Mouse (Mus musculus) heart, embryonic 15.5 days (tissue): Measurements from ENCODE around the gene Tut1. TPM values are rescaled to one million over a fixed set of nuclear protein-coding genes. Genes with fewer than 3 reads are reported as not detected.

Experiments
- ATAC-seq: fragments of 200-750 bp; cut with Nextera tagmentation; replicated peaks from 2 replicates; pipeline ENCODE4 v1.8.0; 2017; ENCODE audit warnings: low read depth, moderate TSS enrichment; ENCODE audit not compliant: insufficient number of reproducible peaks, insufficient read depth, low FRiP score
- H3K27ac ChIP-seq: fragments of 300-500 bp; sonication (generic); 2 replicates; pipeline ENCODE4 v1.5.1; 2015; ENCODE audit warnings: mild to moderate bottlenecking, inconsistent platforms
- H3K27me3 ChIP-seq: fragments of 300-500 bp; sonication (generic); 2 replicates; pipeline ENCODE4 v1.6.1; 2015; ENCODE audit warnings: inconsistent platforms
- H3K36me3 ChIP-seq: fragments of 300-500 bp; sonication (generic); 2 replicates; pipeline ENCODE4 v1.6.1; 2015; ENCODE audit warnings: mild to moderate bottlenecking, inconsistent platforms
- H3K4me1 ChIP-seq: fragments of 300-500 bp; sonication (generic); replicated peaks from 2 replicates; pipeline ENCODE4 v1.6.1; 2015; ENCODE audit warnings: inconsistent platforms
- H3K4me2 ChIP-seq: fragments of 300-500 bp; sonication (generic); 2 replicates; pipeline ENCODE4 v1.6.1; 2015; ENCODE audit warnings: inconsistent platforms, mild to moderate bottlenecking, moderate library complexity
- H3K4me3 ChIP-seq: fragments of 300-500 bp; sonication (generic); 2 replicates; pipeline ENCODE4 v1.5.1; 2015; ENCODE audit warnings: mild to moderate bottlenecking, inconsistent platforms
- H3K9ac ChIP-seq: fragments of 300-500 bp; sonication (generic); 2 replicates; pipeline ENCODE4 v1.6.1; 2015; ENCODE audit warnings: mild to moderate bottlenecking, inconsistent platforms
- H3K9me3 ChIP-seq: fragments of 300-500 bp; sonication (generic); replicated peaks from 2 replicates; pipeline ENCODE4 v1.6.1; 2016; ENCODE audit warnings: inconsistent platforms
- WGBS: fragments of 180-500 bp; shearing (Covaris S2); methylation state at CpG from one replicate; pipeline ENCODE4 v1.1.7; 2015; ENCODE audit warnings: mixed read lengths; 5-methylcytosine and 5-hydroxymethylcytosine counted together
- polyA plus RNA-seq: library from polyadenylated mRNA; unstranded; fragments of >200 nt; fragmentation: Nextera tagmentation; extraction: Ambion mirVana; gene quantifications from 2 replicates; pipeline ENCODE4 v1.2.1, GENCODE M21; 2015

Tut1 gene
- polyA plus RNA-seq, 1 experiment from 2014 or later: 13.7 TPM

DNA sequence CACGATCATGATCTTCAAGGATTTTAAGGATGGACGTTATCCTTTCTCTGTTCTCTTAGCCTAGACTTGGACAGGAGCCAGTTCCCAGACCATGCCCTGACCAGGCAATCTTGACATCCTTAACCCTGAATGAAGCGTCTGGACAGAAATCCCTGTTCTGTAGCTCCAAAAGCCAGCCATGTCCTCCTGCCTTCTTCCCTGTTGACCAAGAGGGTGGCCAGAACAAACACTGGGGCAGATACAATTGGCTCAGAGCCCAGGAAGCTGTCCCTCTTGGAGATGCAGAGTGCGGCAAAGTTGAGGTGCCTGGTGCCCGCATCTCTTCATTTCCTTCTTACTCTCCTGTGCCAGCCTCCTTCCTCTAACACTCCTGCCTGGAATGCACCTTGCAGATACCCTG, 32.2 kb downstream of the Tut1 start:
- WGBS: 40% methylated on average over 5 of the region's 5 CpGs
- Histone ChIP-seq H3K4me1 (peaks cover 73% of the 10 kb centered on the region), H3K27me3 (no peaks in the 10 kb centered on the region), H3K36me3 (no peaks in the 10 kb centered on the region), H3K9ac (no peak overlapping the region), H3K4me2 (no peak overlapping the region), H3K4me3 (no peak overlapping the region), H3K27ac (no peak overlapping the region), H3K9me3 (no peaks in the 10 kb centered on the region)
- ATAC-seq: no peak

DNA sequence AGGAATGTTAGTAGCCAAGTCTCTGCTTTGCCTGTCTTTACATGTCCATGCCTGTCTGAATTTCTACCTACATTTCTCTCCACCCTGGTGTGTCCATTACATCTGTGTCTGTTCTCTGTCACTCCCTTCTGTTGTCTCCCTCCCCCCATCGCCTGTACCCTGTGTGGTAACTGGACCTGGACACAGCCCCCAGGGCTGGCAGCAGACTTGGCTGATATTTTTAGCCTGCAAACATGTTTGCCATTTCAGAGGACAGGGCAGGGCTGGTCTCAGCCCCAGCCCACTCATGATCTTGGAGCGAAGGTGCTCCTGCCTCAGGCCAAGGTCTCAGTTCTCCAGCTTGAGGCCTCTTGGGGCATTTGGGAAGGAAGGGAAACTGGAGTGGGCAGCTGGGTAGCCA, 34.2 kb downstream of the Tut1 start:
- Histone ChIP-seq H3K4me1 (peaks cover 74% of the 10 kb centered on the region), H3K9me3 (no peaks in the 10 kb centered on the region), H3K27me3 (no peaks in the 10 kb centered on the region), H3K9ac (no peak overlapping the region), H3K36me3 (no peaks in the 10 kb centered on the region), H3K4me3 (0 out of 2 replicates have a peak overlapping the region, but pooled peaks have one; percentile 78), H3K27ac (peak overlapping the region; percentile 97), H3K4me2 (peak overlapping the region; percentile 70)
- ATAC-seq: peak; percentile 12
- 25% methylated on average over 2 of the region's 2 CpGs for WGBS

DNA sequence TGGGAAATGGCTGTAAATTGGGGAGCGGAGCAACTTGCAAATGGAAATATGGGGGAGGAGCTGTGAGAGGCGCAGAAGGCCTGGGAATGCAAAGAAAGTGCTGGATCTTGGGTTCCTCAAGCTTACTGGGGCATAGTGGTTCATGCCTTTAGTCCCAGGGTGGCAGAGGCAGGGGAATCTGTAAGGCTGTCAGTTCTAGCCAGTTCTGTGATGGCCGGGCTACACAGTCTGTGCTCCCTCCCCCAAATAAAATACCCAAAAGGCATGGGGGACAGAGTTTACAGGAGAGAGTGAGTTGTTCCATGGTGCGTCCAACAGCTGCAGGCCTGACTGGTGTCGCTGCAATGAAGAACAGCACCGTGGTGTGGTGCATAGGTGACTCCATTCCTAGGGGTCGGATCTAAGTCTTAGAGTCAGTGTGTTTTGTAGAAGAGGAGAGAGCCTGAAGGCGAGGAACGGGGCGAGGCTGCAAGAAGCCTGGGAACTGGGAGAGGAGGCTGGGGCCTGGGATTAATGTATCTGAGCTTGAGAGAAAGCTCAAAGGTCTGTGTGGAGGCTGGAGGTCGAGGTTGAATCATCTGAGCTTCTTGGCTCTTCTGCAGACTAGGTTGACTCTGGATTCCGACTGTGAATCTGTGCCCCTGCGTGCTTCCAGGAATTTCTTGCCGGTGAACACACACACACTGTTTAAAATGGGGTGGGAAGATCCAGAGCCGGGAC, 34.9 kb downstream of the Tut1 start:
- peak overlapping the region; percentile 89 for H3K9ac ChIP-seq
- H3K9me3 ChIP-seq: no peaks in the 10 kb centered on the region
- H3K36me3 ChIP-seq: no peaks in the 10 kb centered on the region
- H3K27me3 ChIP-seq: no peaks in the 10 kb centered on the region
- peak overlapping the region; percentile 78 for H3K4me3 ChIP-seq
- peak overlapping the region; percentile 97 for H3K27ac ChIP-seq
- WGBS: 24% methylated on average over 15 of the region's 15 CpGs
- peaks cover 73% of the 10 kb centered on the region for H3K4me1 ChIP-seq
- ATAC-seq: no peak
- H3K4me2 ChIP-seq: peak overlapping the region; percentile 70

DNA sequence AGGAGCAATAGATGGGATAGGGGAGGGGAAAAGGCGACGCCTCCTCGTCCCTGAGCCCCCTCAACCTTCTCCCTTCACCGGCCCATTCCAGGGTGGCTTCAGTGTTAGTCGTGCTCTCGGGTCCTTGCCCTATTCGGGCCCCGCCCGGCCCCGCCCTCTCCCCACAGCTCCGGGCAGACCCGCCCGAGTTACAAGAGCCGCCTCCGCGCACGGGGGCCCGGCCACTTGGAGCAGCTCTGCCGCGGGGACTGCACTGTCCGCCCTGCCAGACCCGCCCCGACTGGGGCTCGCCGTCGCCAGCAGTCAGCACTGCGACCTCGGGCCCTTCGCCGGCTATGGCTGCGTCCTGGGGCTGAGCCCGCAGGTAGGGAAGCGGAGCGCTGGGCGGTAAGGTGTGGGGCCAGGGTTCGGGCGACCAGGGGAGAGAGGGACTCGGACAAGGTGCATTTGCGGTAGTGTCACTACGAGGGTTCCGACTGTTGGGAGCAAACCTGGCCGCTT, 35.5 kb downstream of the Tut1 start, which contains the start of gene Ahnak:
Gene Ahnak, plus strand, starts transcription at position 219 of the 501 bp plus-strand sequence.
- WGBS: under 1% methylated on average over 42 of the region's 42 CpGs
- Histone ChIP-seq H3K4me3 (peak within 1 kb of the TSS; percentile 78), H3K36me3 (no peaks in the 10 kb centered on the region), H3K27ac (peak within 1 kb of the TSS; percentile 97), H3K9ac (peak within 1 kb of the TSS; percentile 89), H3K4me1 (peaks cover 73% of the 10 kb centered on the region), H3K27me3 (no peaks in the 10 kb centered on the region), H3K9me3 (no peaks in the 10 kb centered on the region), H3K4me2 (peak within 1 kb of the TSS; percentile 70)
- ATAC-seq: peak; percentile 74

DNA sequence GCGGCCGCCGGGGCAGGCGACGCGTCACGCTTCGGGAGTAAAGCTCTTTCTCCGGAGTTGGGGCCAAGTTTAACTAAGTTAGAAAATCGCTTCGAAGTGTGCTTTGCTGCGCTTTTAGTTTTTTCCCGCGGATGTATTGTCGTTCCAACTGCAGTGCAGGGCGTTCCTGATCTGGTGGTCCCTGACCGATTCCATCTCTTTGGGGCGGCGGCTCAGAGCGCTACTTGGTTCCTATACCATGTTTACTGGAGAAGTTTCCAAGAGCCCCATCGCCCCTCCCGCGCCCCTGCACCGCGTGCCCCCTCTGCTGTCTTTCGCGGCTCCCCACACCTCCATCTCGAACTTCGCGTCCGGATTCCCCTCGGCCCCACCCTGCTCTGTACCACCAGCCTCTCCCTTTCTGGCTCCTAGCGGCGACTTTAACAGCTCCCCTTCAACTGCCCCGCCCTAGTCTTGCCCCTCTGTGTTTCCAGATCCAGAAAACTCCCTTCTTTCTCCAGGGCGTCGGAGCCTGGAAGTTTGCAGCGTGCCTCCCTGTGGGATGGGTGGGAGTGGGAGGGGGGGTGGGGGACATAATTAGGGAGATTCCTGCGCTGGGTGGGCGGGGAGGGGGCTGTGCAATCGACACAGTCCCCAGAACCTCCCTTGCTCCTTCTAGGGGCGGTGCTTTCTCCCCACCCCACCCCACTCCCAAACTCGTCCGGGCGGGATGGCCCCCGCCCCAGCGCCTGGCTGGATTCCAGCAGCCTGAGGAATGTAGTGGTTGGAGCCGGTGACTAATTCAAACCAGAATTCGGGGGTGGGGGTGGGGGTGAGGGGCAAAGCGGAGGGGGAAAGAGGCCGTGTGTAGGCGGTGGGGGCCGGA, 36.2 kb downstream of the Tut1 start:
- Histone ChIP-seq H3K27me3 (no peaks in the 10 kb centered on the region), H3K36me3 (no peaks in the 10 kb centered on the region), H3K4me1 (peaks cover 73% of the 10 kb centered on the region), H3K4me2 (peak overlapping the region; percentile 70), H3K9me3 (no peaks in the 10 kb centered on the region), H3K4me3 (peak overlapping the region; percentile 78), H3K9ac (peak overlapping the region; percentile 89), H3K27ac (peak overlapping the region; percentile 97)
- WGBS: 1% methylated on average over 53 of the region's 53 CpGs
- ATAC-seq: peak; percentile 74

DNA sequence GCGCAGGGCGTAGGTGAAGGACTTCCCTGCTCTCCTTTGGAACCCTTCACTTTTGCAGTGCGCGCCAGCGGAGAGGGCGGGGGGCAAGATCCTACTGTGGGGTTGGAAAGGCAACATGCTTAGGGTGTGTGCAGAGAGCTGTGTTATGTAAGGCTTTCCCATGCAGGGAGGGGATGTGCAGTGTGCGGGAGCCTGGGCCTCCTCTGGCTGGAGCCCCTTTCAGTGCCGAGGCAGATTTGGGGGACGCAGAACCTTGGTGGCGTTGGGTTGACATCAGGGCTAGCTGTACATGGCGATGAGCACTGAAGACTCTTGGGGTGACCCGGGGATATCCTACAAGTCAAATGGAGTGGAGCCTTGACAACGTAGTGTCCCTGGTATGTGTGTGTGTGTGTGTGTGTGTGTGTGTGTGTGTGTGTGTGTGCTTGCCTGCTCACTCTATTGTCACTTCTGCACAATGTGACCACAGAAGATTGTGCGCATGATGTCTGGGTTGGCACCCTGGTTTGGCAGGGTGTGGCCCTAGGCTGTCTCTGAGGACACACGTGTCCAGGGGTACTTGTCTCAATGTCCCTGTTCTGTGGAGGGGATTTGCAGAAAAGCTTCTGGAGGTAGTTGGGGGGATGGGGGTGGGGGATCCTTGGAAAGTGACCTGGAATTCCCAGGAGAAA, 36.9 kb downstream of the Tut1 start:
- peaks cover 73% of the 10 kb centered on the region for H3K4me1 ChIP-seq
- peak overlapping the region; percentile 89 for H3K9ac ChIP-seq
- no peaks in the 10 kb centered on the region for H3K9me3 ChIP-seq
- peak overlapping the region; percentile 97 for H3K27ac ChIP-seq
- H3K4me3 ChIP-seq: peak overlapping the region; percentile 78
- H3K4me2 ChIP-seq: peak overlapping the region; percentile 70
- peak; percentile 18; the same call in 1 of the 2 replicates for ATAC-seq
- H3K36me3 ChIP-seq: no peaks in the 10 kb centered on the region
- 7% methylated on average over 15 of the region's 15 CpGs for WGBS
- no peaks in the 10 kb centered on the region for H3K27me3 ChIP-seq

DNA sequence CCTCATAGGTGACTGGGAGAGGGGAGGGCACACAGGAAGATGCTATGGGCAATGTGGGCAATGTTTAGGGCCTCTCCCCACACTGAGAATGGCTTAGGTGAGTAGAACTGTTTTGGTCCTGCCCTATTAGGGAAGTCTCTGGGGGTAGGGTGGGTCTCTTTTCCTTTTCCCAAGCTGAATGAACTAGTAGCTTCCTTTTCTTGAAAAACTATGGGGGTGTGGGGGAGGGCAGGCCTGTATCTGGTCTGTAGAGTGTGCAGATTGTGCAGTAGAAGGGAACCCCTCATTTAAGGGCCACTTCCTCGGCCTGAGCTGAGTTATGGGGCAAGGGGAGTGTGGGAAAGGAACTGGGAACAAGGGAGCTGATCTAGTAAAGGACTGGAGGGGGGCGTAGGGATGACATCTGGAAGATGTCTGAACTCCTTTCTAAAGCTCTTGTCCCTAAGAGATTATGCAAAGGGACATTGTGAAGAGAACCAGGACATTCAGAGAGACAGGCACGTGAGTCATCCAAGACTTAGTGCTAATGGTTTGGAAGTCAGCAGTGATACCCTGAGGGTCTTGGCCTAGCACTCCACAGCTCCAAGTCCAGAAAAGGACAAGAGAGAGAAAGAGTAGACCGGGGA, 37.7 kb downstream of the Tut1 start:
- H3K27ac ChIP-seq: peak overlapping the region; percentile 97
- no peaks in the 10 kb centered on the region for H3K36me3 ChIP-seq
- peak overlapping the region; percentile 78 for H3K4me3 ChIP-seq
- WGBS: 37% methylated on average over 4 of the region's 4 CpGs
- H3K27me3 ChIP-seq: no peaks in the 10 kb centered on the region
- ATAC-seq: no peak
- peak overlapping the region; percentile 70 for H3K4me2 ChIP-seq
- peak overlapping the region; percentile 89 for H3K9ac ChIP-seq
- peaks cover 73% of the 10 kb centered on the region for H3K4me1 ChIP-seq
- no peaks in the 10 kb centered on the region for H3K9me3 ChIP-seq

DNA sequence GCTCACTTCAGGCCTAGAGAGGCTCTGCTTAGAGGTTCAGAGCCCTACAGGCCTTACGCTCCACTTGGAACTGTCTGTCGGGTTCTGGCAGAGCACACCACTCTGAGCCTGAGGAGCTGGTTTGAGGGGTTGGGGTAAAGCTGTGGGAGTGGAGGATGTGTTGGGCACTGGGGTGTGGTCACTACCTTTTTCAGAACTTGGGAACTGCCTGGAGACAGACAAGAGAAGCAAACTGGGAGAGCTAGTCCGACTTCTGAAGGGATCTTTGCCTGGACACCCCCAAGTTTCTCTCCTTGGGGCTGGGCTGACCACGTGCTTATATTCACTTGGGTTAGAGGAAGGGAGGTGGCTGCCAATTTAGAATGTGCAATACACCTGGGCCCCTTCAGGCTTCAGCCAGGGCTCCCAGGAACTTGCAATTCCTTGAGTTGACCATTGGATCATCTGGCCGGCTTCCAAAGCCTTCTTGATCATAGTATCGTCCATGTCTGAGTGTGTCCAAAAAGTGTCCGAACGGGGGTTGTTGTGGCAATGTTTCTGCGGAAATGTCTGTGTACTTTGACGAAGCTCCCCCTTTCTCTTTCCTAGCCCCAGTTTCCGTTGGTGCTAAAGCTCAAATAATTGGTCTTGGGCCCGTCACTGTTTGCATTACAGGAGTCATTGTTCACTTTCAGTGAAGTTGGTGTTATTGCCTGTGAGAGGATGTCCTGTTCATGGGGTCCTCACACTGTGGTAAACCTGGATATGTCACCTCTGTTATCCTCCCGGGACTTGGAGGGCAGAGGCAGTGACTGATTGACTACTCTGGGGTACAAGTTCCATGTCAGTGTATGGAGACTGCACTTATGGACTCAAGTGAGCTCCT, 38.5 kb downstream of the Tut1 start:
- 56% methylated on average over 13 of the region's 13 CpGs for WGBS
- Histone ChIP-seq H3K27ac (peak overlapping the region; percentile 97), H3K36me3 (no peaks in the 10 kb centered on the region), H3K4me3 (peak overlapping the region; percentile 78), H3K4me2 (peak overlapping the region; percentile 70), H3K27me3 (no peaks in the 10 kb centered on the region), H3K9ac (peak overlapping the region; percentile 89), H3K4me1 (peaks cover 80% of the 10 kb centered on the region), H3K9me3 (no peaks in the 10 kb centered on the region)
- no peak for ATAC-seq

DNA sequence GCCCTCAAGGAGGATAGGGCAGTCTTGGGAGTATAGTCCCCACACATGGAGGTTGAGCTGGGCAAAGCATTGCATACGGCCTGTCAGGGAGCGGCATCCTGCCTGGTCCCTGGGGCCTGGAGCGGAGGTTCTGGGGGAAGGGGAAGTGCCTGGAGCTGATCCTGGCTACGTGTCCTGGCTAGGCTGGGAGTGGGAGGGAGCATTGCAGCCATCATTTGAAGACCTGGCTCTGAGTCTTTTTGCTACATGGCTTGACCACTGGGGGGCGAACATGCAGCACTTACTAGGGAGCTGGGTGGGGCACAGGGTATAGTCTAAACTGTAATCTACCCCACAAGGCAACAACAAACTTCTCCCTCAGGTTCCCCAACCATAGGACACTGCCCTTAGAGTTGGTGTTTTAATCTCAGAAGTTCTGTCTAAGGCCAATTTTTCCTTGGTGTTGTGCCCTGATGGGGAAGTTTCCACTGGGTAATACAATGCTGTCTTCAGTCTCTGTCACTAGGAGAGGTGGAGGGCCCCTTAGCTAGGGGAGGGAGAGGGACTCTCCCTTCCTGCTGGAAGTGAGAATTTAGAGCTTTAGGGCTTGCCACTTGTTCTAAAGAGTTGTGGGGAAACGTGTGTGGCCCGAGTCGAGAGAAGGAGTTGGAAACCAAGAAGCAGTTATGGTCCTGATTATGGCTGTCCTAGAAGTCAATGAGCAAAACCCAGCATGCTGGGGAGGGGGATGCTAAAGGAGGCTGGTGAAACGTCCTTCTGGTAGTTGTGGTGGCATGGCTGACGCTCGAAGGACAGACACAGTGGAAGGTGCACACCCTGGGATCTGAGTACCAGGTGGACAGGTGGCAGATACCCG, 39.4 kb downstream of the Tut1 start:
- peak overlapping the region; percentile 17; the same call in 1 of the 2 replicates for H3K9ac ChIP-seq
- H3K27ac ChIP-seq: peak overlapping the region; percentile 97
- peaks cover 80% of the 10 kb centered on the region for H3K4me1 ChIP-seq
- WGBS: 33% methylated on average over 12 of the region's 12 CpGs
- H3K4me3 ChIP-seq: peak overlapping the region; percentile 78
- no peaks in the 10 kb centered on the region for H3K36me3 ChIP-seq
- ATAC-seq: peak; percentile 29
- peak overlapping the region; percentile 70 for H3K4me2 ChIP-seq
- H3K9me3 ChIP-seq: no peaks in the 10 kb centered on the region
- H3K27me3 ChIP-seq: no peaks in the 10 kb centered on the region
